Mouse (Mus musculus) intestine, postnatal 0 days (tissue): ENCODE results near the gene D7Ertd443e. TPM values are rescaled to one million over a fixed set of nuclear protein-coding genes. Genes with fewer than 3 reads are reported as not detected.

ENCODE experiments used
- ATAC-seq: fragments of 200-750 bp; cut with Nextera tagmentation; 2 replicates; pipeline ENCODE4 v1.8.0; 2017; ENCODE audit warnings: mild to moderate bottlenecking, moderate TSS enrichment, moderate library complexity
- H3K27ac ChIP-seq: fragments of 300-500 bp; sonication (generic); 2 replicates; pipeline ENCODE4 v1.5.1; 2014; ENCODE audit warnings: mild to moderate bottlenecking, low read depth, low read length, moderate library complexity
- H3K27me3 ChIP-seq: fragments of 300-500 bp; sonication (generic); replicated peaks from 2 replicates; pipeline ENCODE4 v1.6.1; 2014; ENCODE audit warnings: low read length, mixed read lengths; ENCODE audit not compliant: control insufficient read depth, insufficient read depth
- H3K36me3 ChIP-seq: fragments of 300-500 bp; sonication (generic); 2 replicates; pipeline ENCODE4 v1.6.1; 2014; ENCODE audit warnings: mild to moderate bottlenecking, moderate library complexity; ENCODE audit not compliant: control insufficient read depth, insufficient read depth
- H3K4me1 ChIP-seq: fragments of 300-500 bp; sonication (generic); replicated peaks from 2 replicates; pipeline ENCODE4 v1.6.1; 2014; ENCODE audit warnings: antibody characterized with exemption, low read length, mixed read lengths; ENCODE audit not compliant: control insufficient read depth, insufficient read depth
- H3K4me2 ChIP-seq: fragments of 300-500 bp; sonication (generic); replicated peaks from 2 replicates; pipeline ENCODE4 v1.6.1; 2014; ENCODE audit warnings: low read depth, mild to moderate bottlenecking, moderate library complexity
- H3K4me3 ChIP-seq: fragments of 300-500 bp; sonication (generic); 2 replicates; pipeline ENCODE4 v1.5.1; 2014; ENCODE audit warnings: low read depth, low read length
- H3K9ac ChIP-seq: fragments of 300-500 bp; sonication (generic); 2 replicates; pipeline ENCODE4 v1.6.1; 2014; ENCODE audit warnings: mild to moderate bottlenecking, low read depth, low read length
- H3K9me3 ChIP-seq: fragments of 300-500 bp; sonication (generic); 2 replicates; pipeline ENCODE4 v1.6.1; 2016; ENCODE audit warnings: mixed run types; ENCODE audit not compliant: control insufficient read depth
- CTCF ChIP-seq: sonication (generic); IDR thresholded peaks from 2 replicates; pipeline ENCODE4 v1.5.1; 2016; ENCODE audit warnings: low read depth, mild to moderate bottlenecking, control low read depth, antibody characterized with exemption, moderate library complexity
- WGBS: fragments of 180-500 bp; shearing (Covaris S2); extraction: QIAGEN DNeasy Blood & Tissue Kit; methylation state at CpG from one replicate; pipeline ENCODE4 v1.1.7; 2014; 5-methylcytosine and 5-hydroxymethylcytosine counted together
- polyA plus RNA-seq: library from polyadenylated mRNA; unstranded; fragments of >200 nt; fragmentation: Nextera tagmentation; extraction: Ambion mirVana; gene quantifications from 2 replicates; pipeline ENCODE4 v1.2.1, GENCODE M21; 2015

The D7Ertd443e gene
- polyA plus RNA-seq, 1 experiment from 2014 or later, result not detected

GRCm38 (mm10) chr7:134301285-134301684 lies 84.2 kb downstream of the D7Ertd443e start:
- Histone ChIP-seq H3K4me3 (no peak overlapping the region), H3K4me1 (no peaks in the 10 kb centered on the region), H3K36me3 (no peaks in the 10 kb centered on the region), H3K27me3 (no peaks in the 10 kb centered on the region), H3K9ac (no peak overlapping the region), H3K9me3 (no peaks in the 10 kb centered on the region), H3K4me2 (no peak overlapping the region), H3K27ac (no peak overlapping the region)
- 58% methylated on average over 8 of the region's 8 CpGs for WGBS
- no peak for ATAC-seq
- peak; percentile 58 for TF ChIP-seq CTCF

GRCm38 (mm10) chr7:134292750-134293149 lies 92.7 kb downstream of the D7Ertd443e start:
- Histone ChIP-seq H3K27me3 (no peaks in the 10 kb centered on the region), H3K4me1 (no peaks in the 10 kb centered on the region), H3K9me3 (no peaks in the 10 kb centered on the region), H3K9ac (no peak overlapping the region), H3K4me2 (no peak overlapping the region), H3K36me3 (no peaks in the 10 kb centered on the region), H3K4me3 (no peak overlapping the region), H3K27ac (no peak overlapping the region)
- WGBS, result 77% methylated on average over 3 of the region's 3 CpGs
- no peak for TF ChIP-seq CTCF
- no peak for ATAC-seq

- H3K27me3 ChIP-seq, result no peaks in the 10 kb centered on the region
- H3K36me3 ChIP-seq, result no peaks in the 10 kb centered on the region
- no peak overlapping the region for H3K27ac ChIP-seq
- H3K4me3 ChIP-seq, result no peak overlapping the region
- H3K4me2 ChIP-seq, result no peak overlapping the region
- no peaks in the 10 kb centered on the region for H3K4me1 ChIP-seq
- no peak for TF ChIP-seq CTCF
- no peaks in the 10 kb centered on the region for H3K9me3 ChIP-seq
- WGBS, result 31% methylated on average over 7 of the region's 7 CpGs
- no peak overlapping the region for H3K9ac ChIP-seq
- ATAC-seq, result no peak
Observed at GRCm38 (mm10) chr7:134289611-134290301, 95.7 kb downstream of the D7Ertd443e start.

GRCm38 (mm10) chr7:134289126-134289525 lies 96.3 kb downstream of the D7Ertd443e start:
- Histone ChIP-seq H3K27ac (no peak overlapping the region), H3K4me3 (no peak overlapping the region), H3K4me2 (no peak overlapping the region), H3K36me3 (no peaks in the 10 kb centered on the region), H3K4me1 (no peaks in the 10 kb centered on the region), H3K9me3 (no peaks in the 10 kb centered on the region), H3K9ac (no peak overlapping the region), H3K27me3 (no peaks in the 10 kb centered on the region)
- 81% methylated on average over 5 of the region's 5 CpGs for WGBS
- no peak for ATAC-seq
- TF ChIP-seq CTCF, result no peak

GRCm38 (mm10) chr7:134287570-134288222 lies 97.8 kb downstream of the D7Ertd443e start:
- no peaks in the 10 kb centered on the region for H3K36me3 ChIP-seq
- ATAC-seq, result no peak
- no peaks in the 10 kb centered on the region for H3K27me3 ChIP-seq
- no peaks in the 10 kb centered on the region for H3K9me3 ChIP-seq
- WGBS, result 57% methylated on average over 6 of the region's 6 CpGs
- no peaks in the 10 kb centered on the region for H3K4me1 ChIP-seq
- no peak overlapping the region for H3K27ac ChIP-seq
- no peak overlapping the region for H3K9ac ChIP-seq
- H3K4me3 ChIP-seq, result no peak overlapping the region
- TF ChIP-seq CTCF, result no peak
- H3K4me2 ChIP-seq, result no peak overlapping the region

- ATAC-seq, result no peak
Observed at GRCm38 (mm10) chr7:134272956-134273355, 112.5 kb downstream of the D7Ertd443e start.

More at GRCm38 (mm10) chr7:134272956-134273355, 112.5 kb downstream of the D7Ertd443e start:
- no peak overlapping the region for H3K4me3 ChIP-seq
- H3K9me3 ChIP-seq, result no peaks in the 10 kb centered on the region
- 89% methylated on average over 5 of the region's 5 CpGs for WGBS
- TF ChIP-seq CTCF, result no peak
- no peak overlapping the region for H3K4me2 ChIP-seq
- no peak overlapping the region for H3K27ac ChIP-seq
- no peaks in the 10 kb centered on the region for H3K27me3 ChIP-seq
- no peaks in the 10 kb centered on the region for H3K36me3 ChIP-seq
- H3K4me1 ChIP-seq, result no peaks in the 10 kb centered on the region
- H3K9ac ChIP-seq, result no peak overlapping the region
